Mouse (Mus musculus) adrenal gland, postnatal 36 days (tissue): Measurements from ENCODE around the gene Gm9376. TPM values are rescaled to one million over a fixed set of nuclear protein-coding genes. Genes with fewer than 3 reads are reported as not detected.
A peak's percentile ranks its signal among the peaks of the same experiment; 100 is the strongest.

Source experiments
- DNase-seq, 2 experiments: peaks; one replicate each; pipeline ENCODE4 v3.0.0; 2021; ENCODE audit warnings: mixed read lengths in 1 of 2
- long read RNA-seq, 2 experiments: library from polyadenylated mRNA; stranded (forward); transcript quantifications; one replicate each; pipeline ENCODE4 v2.0.0; 2021; ENCODE audit warnings: borderline sequencing depth in 2 of 2
- total RNA-seq, 2 experiments: library from RNA; stranded (reverse); gene quantifications; 2 replicates each; pipeline ENCODE4 v1.2.3; 2021

Gene Gm9376
- not detected for total RNA-seq
- long read RNA-seq, experiment 1 = 0 reads
- long read RNA-seq, experiment 2 = 0 reads

- no peak for DNase-seq
Measured at GRCm38 (mm10) chr14:118266660-118267059, at the start of gene Gm9376. Gene Gm9376, plus strand, starts transcription at chr14:118266960.

- DNase-seq = no peak
Measured at GRCm38 (mm10) chr14:118220885-118221284, 45.9 kb upstream of the Gm9376 start.

GRCm38 (mm10) chr14:118225061-118225743 lies 41.6 kb upstream of the Gm9376 start:
- DNase-seq = no peak

GRCm38 (mm10) chr14:118225911-118226310 lies 40.8 kb upstream of the Gm9376 start:
- peak in 1 of 2 experiments; percentile 9 for DNase-seq

- no peak for DNase-seq
Measured at GRCm38 (mm10) chr14:118226471-118227155, 40.1 kb upstream of the Gm9376 start.

GRCm38 (mm10) chr14:118232381-118232970 lies 34.3 kb upstream of the Gm9376 start:
- no peak for DNase-seq

GRCm38 (mm10) chr14:118233786-118234540 lies 32.8 kb upstream of the Gm9376 start:
- DNase-seq = no peak

GRCm38 (mm10) chr14:118234541-118235210 lies 32.1 kb upstream of the Gm9376 start:
- DNase-seq = no peak

- peak in 1 of 2 experiments; percentile 20 for DNase-seq
Measured at GRCm38 (mm10) chr14:118235361-118235972, 31.3 kb upstream of the Gm9376 start.

GRCm38 (mm10) chr14:118235973-118236885 lies 30.5 kb upstream of the Gm9376 start:
- peak; percentile 46 to 53 for DNase-seq

GRCm38 (mm10) chr14:118236886-118237289 lies 29.9 kb upstream of the Gm9376 start, which contains the start of gene Sox21:
Gene Sox21, minus strand, starts transcription at chr14:118237030.
- DNase-seq = peak; percentile 32 to 46

- no peak for DNase-seq
Measured at GRCm38 (mm10) chr14:118237786-118238185, 29.0 kb upstream of the Gm9376 start.

GRCm38 (mm10) chr14:118239351-118239750 lies 27.4 kb upstream of the Gm9376 start:
- no peak for DNase-seq

- DNase-seq = no peak
Measured at GRCm38 (mm10) chr14:118241416-118241815, 25.3 kb upstream of the Gm9376 start.

GRCm38 (mm10) chr14:118253381-118253780 lies 13.4 kb upstream of the Gm9376 start:
- DNase-seq = no peak

GRCm38 (mm10) chr14:118268849-118269248 lies 2.1 kb downstream of the Gm9376 start:
- DNase-seq = no peak

- DNase-seq = no peak
Measured at GRCm38 (mm10) chr14:118272594-118273555, 6.1 kb downstream of the Gm9376 start.

GRCm38 (mm10) chr14:118277704-118278498 lies 11.1 kb downstream of the Gm9376 start:
- no peak for DNase-seq
